Mouse (Mus musculus) adrenal gland (tissue): ENCODE measurements around the gene Fsd1.

Experiments used
- intact Hi-C: fragments of 180-260 bp; cut with DNase I; formaldehyde crosslinking; loops from one replicate; pipeline ENCODE4 v1.15.1; 2025

Gene Fsd1

DNA sequence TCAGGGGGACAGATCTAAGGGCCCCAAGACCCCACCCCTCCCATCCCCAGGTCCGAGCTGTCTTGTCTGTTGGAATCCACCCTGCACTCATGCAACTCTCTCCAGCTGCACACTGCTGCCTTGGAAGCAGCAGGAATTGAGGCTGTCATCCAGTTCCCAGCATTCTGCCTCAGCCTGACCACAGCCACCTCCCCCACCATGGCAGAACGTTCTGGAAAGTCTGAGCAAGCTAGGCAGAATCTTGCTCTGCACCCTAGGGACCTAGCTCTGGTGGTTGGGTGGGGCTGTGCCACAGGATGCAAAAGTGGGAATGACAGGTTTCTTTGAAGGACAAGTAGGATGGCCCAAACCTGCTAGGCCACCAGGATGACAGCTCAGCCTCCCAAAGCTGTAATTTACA is 38.2 kb downstream of the Fsd1 start:
- intact Hi-C loops: no loop called here

DNA sequence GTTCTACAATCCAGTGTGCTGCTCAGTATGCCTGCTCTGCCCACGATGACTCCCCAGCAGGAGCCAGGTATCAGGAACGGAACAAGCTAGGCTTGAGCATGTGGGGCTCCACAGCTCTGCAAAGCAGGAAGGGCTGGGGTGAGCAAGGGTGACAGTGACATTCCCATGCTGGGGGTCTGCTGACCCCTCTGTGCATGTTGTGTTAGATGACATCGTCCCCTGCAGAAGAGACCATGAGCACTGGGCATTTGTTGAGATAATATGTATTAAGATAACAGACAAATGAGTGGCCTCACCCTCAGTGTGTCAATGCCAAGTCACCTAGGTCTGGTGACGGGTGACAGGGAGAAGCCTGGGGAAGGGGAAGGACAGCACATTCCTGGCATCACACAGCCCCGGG is 38.6 kb downstream of the Fsd1 start:
- intact Hi-C loops: no loop called here

DNA sequence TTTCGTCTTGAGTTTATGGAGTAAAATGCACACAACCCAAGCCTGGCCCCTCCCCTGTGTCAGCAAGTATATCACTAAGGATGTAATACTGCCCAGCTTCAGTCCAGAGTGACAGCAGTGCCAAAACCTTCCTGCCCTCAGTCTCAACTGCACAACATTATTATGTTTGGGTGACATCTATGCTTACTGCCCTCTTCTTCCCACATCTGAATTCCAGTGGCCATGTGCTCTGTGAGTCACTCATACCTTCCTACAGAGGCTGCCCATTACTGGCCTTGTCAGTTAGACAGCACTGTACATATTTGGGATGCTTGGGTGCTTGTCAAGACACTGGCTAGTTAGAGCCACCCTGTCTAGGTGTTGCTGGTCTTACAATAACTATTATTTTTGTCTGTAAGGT is 40.0 kb downstream of the Fsd1 start:
- intact Hi-C loops: no loop called here

DNA sequence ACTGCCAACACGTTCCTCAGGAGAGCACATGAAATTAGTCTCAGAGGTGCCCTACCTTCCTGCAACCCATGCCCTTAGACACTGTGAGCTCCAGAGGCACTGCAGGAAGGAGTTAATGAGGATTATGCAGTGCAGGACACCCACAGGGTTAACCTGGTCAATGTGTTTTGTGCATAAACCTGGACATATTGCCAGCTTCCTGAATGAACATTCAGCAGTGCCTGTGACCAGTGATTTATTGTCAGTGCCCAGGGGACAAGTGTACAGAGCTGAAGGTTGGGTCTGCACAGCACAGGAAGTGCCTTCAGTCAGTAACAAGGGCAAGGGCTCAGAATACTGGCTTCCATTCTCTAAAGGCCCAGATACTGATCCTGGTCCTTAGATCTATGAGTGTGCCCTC is 40.6 kb downstream of the Fsd1 start:
- intact Hi-C loops: no loop called here

DNA sequence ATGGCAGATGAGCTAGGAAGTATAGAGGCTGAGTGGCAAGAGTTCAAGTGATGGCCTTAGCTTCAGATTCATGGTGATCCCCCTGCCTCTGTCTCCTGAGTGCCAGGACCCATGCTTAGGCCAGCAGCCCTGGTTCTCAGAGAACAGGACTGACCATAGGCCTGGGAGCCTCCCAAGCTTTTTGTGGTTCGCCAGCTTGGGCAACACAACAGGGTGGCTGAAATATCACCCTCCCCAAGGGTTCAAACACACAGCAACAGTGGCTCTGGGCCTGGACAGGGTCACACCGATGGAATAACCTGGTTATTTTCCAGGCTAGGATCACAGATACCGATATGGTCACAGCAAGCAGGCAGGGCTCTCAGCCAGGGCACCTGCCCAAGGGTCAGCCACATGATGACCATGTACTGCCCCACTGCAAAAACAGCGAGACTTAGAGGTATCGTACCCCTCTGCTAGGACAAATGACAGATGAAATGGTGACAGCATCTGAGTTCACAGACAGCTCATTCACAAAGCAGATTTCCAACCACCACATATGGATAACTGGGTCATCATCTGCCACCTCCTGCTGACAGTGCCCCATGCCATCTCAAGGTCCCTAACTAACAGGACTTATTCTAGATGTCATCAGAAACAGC is 41.6 kb downstream of the Fsd1 start:
- intact Hi-C loops: no loop called here

DNA sequence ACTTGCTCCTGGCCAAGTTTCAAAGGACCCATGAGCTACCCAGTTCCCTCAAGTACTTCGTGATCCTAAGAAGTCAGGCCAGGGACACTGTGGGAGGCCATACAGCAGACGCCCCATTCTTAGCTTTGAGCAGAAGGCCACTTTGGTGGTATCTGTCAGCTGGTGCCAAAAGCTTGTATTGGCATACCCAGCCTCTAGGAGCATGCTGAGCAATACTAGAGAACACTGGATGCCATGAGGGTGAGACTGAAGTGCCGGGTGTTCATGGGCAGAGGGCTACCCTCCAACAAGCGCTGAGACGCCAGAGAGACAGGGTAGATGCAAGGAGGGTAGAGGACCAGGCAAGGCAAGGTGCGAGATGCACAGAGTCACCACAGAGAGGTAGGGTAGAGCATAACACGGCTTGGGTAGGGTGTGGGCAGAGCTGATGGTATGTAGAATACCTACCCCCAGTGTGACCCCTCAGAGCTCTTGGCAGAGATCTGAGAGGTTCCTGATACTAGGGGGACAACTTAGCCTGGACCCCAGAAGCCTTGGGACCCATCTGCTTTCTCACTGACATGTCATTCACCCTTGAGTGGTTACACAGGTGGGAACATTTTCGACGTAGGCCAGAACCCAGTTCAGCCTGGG is 44.0 kb downstream of the Fsd1 start:
- intact Hi-C loops: loop anchor here (5.0 kb wide), 1 partner anchor 148 kb away; no protein-coding TSS in a partner anchor

DNA sequence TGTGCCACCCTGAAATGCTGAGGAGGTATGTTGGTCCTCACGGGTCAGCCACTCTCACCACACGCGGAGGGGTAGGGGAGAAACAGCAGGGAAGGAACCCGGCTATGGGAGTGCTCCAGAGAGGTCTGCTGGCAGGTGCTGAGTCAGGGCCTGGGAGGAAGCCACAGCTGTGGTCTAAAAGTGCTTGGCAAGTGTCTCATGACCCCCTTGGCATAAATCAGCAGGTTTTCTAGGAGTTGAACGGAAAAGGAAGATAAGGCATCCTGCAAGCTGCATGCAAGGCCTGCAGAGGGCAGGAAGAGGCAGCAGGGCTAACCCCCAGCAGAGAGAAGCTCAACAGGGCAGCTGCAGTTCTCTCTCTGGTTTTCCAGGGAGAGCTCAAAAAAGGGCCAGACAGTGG is 44.6 kb downstream of the Fsd1 start:
- intact Hi-C loops: loop anchor here (5.0 kb wide), 1 partner anchor 149 kb away; no protein-coding TSS in a partner anchor

DNA sequence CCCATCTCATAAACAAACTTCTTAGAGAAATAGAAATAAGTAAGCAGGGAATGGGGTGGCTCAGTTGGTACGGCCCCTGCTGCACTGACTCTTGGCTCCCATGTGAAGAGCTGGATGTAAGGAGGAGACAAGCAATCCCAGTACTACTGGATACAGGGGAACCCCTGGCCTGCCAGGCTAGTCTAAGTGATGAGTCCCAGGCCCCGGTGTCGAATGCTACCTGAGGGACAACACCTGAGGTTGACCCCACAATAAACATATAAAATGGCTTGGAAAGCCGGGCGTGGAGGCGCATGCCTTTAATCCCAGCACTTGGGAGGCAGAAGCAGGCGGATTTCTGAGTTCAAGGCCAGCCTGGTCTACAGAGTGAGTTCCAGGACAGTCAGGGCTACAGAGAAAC is 45.1 kb downstream of the Fsd1 start:
- intact Hi-C loops: loop anchor here (5.0 kb wide), 1 partner anchor 149 kb away; no protein-coding TSS in a partner anchor

DNA sequence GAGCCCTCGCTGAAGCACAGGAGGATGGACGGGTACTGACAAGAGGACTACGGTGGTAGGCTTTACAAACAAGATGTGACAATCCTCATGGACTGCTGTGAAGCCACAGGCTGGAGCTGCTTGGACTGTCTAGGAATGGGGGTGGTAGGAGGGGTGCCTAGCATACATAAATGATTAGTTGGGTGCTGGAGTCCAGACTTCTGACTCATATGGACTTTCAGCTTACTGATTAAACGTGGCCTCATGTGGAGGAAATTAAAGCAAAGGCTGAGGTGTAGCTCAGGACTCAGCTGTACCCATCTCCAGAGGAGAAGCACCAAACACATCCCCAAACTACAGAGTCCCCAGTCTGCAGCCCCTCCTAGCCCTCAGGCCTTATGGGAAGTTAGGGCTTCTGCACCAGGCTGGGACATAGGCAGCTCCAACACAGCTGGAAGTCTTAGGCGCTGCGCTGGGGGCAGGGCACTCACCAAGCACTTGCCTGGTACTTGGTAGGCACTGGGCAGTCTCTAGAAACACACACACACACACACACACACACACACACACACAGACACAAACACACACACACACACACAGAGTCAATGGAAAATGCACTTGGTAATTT is 45.9 kb downstream of the Fsd1 start:
- intact Hi-C loops: loop anchor here (5.0 kb wide), 1 partner anchor 150 kb away; no protein-coding TSS in a partner anchor

DNA sequence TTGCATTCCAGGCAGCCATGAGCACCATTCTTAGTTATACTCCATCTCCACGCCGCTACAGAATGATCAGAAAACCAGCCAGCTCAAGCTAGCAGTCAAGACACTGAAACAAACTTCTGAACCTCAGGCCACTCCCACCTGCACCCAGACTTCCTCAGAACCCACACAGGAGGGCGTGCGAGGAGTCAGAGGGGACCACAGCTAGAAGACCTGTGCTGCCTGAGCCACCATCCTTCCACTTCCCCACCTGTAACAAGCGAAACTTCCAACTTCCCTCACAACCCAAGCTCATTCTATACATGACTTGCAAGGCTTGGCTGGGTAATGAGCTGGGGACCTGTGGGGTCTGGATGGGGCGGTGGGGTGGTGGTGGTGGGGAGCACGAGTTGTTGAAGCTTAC is 46.5 kb downstream of the Fsd1 start:
- intact Hi-C loops: loop anchor here (5.0 kb wide), 1 partner anchor 151 kb away; no protein-coding TSS in a partner anchor

DNA sequence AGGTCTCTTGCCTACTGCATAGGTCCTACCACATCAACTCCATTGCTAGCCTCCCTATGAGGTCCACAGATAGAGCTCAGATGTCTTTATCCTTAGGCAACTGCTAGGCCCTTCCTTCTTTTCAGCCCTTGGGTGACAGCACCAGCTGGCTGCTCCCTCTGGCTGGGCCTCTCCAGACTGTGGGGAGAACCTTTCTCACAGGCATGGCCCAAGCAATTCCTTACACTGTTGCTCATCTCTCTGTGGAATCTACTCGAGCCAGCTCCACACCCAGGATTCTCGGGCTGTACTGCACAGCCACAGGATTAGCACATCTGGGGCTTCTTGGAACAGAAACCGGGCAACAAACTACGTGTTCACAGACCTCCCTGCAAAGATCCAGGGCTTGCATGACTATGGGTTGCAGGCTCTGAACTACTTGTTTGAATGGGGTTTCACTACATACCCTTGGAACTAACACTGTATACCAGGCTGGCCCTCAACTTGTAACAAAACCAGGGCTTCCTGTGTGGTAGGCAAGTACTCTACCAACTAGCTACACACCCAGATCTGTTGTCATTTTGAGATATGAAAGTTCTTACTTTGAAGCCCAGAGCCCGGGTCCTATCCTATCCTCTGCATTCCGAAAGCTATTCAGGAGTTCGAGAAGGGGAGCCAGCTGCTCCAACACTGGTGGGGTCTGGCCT is 47.9 kb downstream of the Fsd1 start:
- intact Hi-C loops: loop anchor here (5.0 kb wide), 1 partner anchor 152 kb away; no protein-coding TSS in a partner anchor

DNA sequence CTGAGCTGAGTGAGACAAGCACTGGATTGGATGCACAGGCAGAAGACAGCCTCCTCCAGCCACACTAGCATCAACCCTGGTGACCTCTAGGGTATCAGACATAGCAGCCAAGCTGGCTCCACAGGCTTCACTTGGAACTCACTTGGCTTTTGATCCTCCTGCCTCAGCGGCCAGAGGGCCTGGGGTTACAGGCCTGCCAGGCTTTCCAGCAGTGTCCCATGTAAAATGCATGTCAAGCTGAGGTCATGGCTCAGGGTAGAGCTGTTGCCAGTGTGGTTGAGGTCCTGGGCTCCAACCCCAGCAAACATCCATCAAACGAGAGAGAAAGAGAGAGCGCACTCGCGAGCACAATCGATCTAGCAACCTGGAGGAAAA is 48.4 kb downstream of the Fsd1 start:
- intact Hi-C loops: loop anchor here (5.0 kb wide), 1 partner anchor 152 kb away; no protein-coding TSS in a partner anchor

DNA sequence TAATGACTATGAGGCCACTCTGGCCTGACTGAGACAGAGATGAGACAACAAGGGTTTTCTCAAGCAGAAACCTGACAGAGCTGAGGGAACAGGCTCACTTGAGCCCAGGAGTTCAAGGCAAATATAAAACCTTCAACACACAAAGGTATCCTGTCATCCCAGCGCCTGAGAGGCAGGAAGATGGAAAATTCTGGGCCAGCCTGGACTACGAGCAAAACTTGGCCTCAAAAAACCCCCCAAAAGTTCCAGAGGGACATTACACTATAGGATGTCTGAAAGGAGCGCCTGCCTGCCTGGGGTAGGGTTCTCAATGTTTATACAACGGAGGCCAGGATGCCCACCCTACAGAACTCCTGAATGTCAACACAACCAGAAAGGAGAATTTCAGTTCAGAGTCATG is 48.9 kb downstream of the Fsd1 start:
- intact Hi-C loops: no loop called here

DNA sequence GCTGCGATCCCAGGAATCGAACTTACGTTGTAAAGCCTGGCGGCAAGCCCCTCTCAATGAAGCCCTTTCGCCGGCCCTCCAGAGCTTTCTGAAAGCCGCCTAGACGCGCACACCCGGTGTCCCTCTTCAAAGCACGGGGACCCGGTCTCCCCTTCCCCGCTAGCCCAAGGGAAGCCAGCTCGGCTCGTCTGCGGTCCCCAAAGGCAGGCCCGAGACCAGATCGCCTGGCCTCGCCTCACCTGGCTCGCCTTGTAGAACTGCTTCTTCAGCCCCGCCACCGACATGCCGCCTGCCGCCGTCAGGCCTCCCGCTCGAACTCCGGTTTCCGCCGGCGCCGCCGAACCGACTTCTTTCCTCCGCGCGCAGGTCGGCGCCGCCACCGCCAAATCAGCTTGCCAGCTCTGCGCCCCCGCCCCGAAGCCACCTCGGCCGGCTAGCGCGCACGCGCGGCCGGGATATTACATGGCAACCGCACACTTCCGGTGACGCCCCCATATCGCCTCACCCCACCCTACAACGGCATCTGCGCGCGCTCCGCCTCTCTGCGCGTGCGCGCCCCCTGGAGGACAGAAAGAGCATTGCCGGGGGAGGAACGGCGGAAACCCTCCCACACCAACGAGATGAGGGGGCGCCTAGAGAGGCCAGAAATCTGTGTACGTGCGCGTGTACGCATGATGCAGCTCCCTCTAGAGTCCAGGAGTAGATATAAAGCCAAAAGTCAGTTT is 50.0 kb downstream of the Fsd1 start, which contains the start of gene Sh3gl1:
Gene Sh3gl1, minus strand, starts transcription at position 460 of the 725 bp plus-strand sequence.
- intact Hi-C loops: no loop called here

DNA sequence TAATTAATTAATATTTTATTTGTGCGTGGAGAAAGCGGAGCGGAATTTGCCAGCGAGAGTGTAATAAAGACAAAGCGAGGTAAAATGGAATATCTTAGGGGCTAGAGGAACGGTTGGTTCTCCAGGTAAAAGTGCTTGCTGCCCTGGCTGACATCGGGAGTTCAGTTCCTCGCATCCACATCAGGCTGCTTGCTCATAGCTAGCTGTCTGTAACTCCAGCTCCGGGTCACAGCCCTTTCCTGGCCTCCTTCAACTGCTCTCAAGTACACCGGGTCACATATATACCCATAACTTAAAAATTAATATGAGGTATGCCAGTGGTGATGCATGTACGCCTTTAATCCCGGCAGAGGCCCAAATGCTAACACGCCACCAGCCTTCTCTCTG is 50.6 kb downstream of the Fsd1 start:
- intact Hi-C loops: no loop called here

DNA sequence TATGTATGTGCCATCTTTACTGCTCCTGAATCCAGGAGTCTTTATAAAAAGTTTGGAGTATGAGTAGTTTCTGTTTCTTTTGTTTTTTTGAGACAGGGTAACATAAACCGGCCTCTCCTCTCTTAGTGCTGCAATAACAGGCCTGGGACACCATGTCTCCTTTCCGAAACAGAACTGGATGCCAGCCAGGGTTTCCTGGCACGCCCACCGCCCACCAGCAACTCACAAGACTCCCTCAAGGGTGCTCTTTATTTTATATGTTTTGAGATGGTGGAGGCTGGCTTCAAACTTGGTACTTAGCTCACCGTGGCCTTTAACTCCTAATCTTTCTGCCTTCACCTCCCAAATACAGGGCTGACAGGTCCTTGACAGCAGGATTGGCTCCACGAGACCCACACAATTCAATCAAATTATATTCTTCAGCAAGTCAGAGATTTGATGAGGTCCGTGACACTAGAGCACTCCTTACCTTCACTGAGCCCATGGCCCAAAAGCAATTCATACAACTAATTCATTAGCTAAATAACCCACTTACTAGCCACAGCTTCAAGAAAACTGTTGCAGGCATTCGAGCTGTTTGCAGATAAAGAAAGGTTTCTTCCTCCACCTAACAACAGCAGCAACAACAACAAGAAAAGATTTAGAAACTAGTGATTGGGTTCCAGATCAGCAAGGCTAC is 52.4 kb downstream of the Fsd1 start:
- intact Hi-C loops: no loop called here

DNA sequence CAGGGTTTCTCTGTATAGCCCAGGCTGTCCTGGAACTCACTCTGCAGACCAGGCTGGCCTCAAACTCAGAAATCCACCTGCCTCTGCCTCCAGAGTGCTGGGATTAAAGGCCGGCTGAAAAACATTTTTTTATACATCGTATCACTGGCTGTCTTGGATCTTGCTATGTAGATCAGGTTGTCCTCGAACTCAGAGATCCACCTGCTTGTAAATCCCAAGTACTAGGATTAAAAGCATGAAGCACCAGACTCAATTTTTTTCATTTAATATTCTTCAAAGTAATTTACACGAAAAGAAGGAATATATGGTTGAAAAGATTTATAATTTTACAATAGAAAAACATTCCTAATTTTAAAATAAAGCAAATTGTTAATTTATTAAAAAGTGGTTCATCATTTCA is 53.0 kb downstream of the Fsd1 start:
- intact Hi-C loops: no loop called here

DNA sequence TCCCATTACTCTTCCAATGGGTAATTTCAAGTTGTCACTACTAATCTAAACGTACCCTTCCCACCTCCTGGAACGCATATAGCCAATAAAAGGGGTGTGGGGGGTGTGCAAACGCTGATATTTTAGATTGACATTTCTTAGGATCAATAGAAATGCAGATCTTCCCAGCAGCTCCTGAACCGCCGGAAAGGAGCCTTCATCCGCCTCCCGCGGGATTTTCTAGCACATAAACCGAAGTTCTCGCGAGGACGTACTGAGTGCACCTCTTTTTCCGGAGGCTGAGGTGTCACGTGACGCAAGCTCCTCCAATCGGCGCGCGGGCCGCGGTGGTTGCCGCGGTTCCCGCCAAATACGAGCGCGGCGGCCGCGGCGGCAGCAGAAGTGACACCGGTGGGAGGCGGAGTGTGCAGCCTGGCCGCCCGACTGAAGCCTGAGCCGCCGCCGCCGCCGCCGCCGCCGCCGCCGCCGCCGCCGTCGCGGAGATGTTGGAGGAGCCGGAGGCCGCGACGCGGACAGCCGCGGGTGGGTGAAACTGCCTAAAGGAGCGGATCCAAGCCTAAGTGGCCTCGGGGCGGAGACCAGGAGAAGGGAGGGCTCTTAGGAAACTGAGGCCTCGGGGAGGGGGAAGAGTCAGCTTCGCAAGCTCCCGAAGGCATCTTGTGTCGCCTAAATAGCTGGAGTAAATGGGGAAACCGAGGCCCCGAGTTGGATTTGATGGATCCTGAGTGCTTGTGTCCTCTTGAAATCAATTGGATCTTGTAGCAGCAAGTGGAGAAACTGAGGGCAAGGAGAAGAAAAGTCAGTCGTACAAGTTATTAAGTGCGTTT is 53.9 kb downstream of the Fsd1 start, which contains the start of gene Chaf1a:
Gene Chaf1a, plus strand, starts transcription at position 410 of the 827 bp plus-strand sequence.
- intact Hi-C loops: no loop called here

DNA sequence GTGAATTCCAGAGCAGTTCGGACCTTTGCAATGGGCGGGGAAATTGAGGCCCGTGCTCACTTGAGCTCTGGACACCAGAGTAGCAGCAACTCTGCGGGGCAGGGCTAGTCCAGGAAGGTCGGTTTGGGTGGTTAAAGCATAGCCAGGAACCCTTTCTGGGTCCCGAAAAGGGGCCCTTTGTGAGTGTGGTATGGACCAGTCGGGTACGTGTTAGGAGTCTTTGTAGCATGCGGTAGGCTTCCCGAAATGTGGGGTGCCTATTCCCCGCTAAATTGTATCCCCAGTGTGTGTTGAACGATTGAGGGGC is 54.5 kb downstream of the Fsd1 start:
- intact Hi-C loops: no loop called here
